Mouse (Mus musculus): ENCODE measurements around the gene Heg1.

The Heg1 gene

GRCm38 (mm10) chr16:33708031-33708430, 23.9 kb downstream of the Heg1 start:
- no peak for DNase-seq (ENCODE audit: low read depth)

GRCm38 (mm10) chr16:33708585-33709397, 24.6 kb downstream of the Heg1 start:
- no peak for DNase-seq (ENCODE audit: low read depth)

- peak; percentile 91 for DNase-seq (ENCODE audit: low read depth)
These were observed 30.1 kb downstream of the Heg1 start for GRCm38 (mm10) chr16:33714271-33714670.

- no peak for DNase-seq (ENCODE audit: low read depth)
These were observed 39.1 kb downstream of the Heg1 start for GRCm38 (mm10) chr16:33723241-33723640.

- no peak for DNase-seq (ENCODE audit: low read depth)
These were observed 39.8 kb downstream of the Heg1 start for GRCm38 (mm10) chr16:33723983-33724382.

- DNase-seq (ENCODE audit: low read depth), result no peak
These were observed 42.1 kb downstream of the Heg1 start for GRCm38 (mm10) chr16:33726261-33726660.

GRCm38 (mm10) chr16:33726892-33727291, 42.7 kb downstream of the Heg1 start:
- no peak for DNase-seq (ENCODE audit: low read depth)

- DNase-seq (ENCODE audit: low read depth), result no peak
These were observed 44.3 kb downstream of the Heg1 start for GRCm38 (mm10) chr16:33728427-33728826.

GRCm38 (mm10) chr16:33731291-33731690, 47.1 kb downstream of the Heg1 start:
- DNase-seq (ENCODE audit: low read depth), result no peak

GRCm38 (mm10) chr16:33732237-33732749, 48.1 kb downstream of the Heg1 start:
- no peak for DNase-seq (ENCODE audit: low read depth)

GRCm38 (mm10) chr16:33732846-33733580, 48.8 kb downstream of the Heg1 start:
- DNase-seq (ENCODE audit: low read depth), result no peak

- no peak for DNase-seq (ENCODE audit: low read depth)
These were observed 49.7 kb downstream of the Heg1 start for GRCm38 (mm10) chr16:33733864-33734263.

GRCm38 (mm10) chr16:33734545-33734944, 50.4 kb downstream of the Heg1 start:
- no peak for DNase-seq (ENCODE audit: low read depth)

- no peak for DNase-seq (ENCODE audit: low read depth)
These were observed 51.1 kb downstream of the Heg1 start for GRCm38 (mm10) chr16:33735238-33735637.

- DNase-seq (ENCODE audit: low read depth), result no peak
These were observed 51.6 kb downstream of the Heg1 start for GRCm38 (mm10) chr16:33735791-33736190.

GRCm38 (mm10) chr16:33736746-33737145, 52.6 kb downstream of the Heg1 start:
- DNase-seq (ENCODE audit: low read depth), result no peak

GRCm38 (mm10) chr16:33738949-33739719, 55.0 kb downstream of the Heg1 start:
- no peak for DNase-seq (ENCODE audit: low read depth)

- no peak for DNase-seq (ENCODE audit: low read depth)
These were observed 55.6 kb downstream of the Heg1 start for GRCm38 (mm10) chr16:33739802-33740201.

- DNase-seq (ENCODE audit: low read depth), result no peak
These were observed 56.2 kb downstream of the Heg1 start for GRCm38 (mm10) chr16:33740416-33740815.

- no peak for DNase-seq (ENCODE audit: low read depth)
These were observed 57.6 kb downstream of the Heg1 start for GRCm38 (mm10) chr16:33741795-33742194.

- no peak for DNase-seq (ENCODE audit: low read depth)
These were observed 58.1 kb downstream of the Heg1 start for GRCm38 (mm10) chr16:33742233-33742632.
